Mouse (Mus musculus): ENCODE data around the gene Chchd3. TPM values are rescaled to one million over a fixed set of nuclear protein-coding genes. Genes with fewer than 3 reads are reported as not detected.
A peak's percentile ranks its signal among the peaks of the same experiment; 100 is the strongest.

Chchd3 gene
- total and polyA plus RNA-seq, 2 experiments from 2014 or later: 77.8 to 107 TPM

DNA sequence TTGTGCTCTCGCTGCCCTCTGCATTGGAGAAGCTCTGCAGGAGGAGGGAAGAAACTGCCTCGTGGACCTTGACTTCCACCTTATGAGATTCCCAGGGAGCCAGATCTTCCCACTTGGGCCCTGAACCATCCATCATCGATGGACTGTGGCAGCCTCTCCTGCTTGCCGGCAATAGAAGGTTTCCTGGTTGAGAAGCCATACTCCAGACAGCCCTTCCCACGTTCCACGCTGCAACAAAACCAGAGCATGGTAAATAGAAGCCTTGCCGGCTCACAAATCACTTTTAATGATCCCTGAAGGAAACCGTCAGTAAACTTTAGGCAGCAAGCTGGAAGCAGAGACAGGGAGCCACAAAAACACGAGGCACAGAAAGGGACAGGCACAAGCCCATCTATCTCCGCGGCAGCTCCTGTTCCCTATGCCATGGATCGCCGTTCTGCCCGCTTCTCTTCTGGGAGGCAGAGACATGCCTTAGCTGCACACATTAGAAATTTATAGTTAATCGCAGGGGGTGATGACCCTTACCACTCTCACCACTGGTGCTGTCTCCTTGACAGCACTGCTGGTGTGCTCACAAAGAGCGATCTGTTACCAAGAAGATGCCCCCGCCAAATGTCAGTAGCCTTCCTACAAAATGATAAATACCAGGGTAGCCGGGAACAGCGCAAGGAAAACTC lies 18.3 kb upstream of the Chchd3 start:
- no peak overlapping the region for H3K27ac ChIP-seq (ENCODE audit: low read depth, low read length)
- no peak overlapping the region for H3K4me2 ChIP-seq (ENCODE audit: low read depth, low read length, poor library complexity, severe bottlenecking)

DNA sequence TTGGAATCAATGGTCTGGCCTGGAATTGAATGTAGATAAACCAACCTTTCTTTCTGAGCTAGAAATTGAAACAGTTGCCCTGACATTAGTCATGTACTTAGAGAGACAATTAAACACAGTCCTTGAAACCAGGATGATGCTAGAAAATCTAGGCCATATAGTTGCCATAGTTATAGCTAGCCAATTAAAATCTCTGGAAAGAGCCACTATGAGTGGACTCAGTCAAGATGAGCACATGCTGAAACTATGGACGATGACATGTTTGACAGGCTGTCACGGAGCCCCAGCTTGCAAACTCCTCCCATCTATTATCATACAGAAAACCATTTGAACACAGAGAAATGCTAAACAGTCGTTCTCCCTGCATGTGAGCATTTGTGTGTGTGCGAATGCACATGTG lies 6.4 kb upstream of the Chchd3 start:
- Histone ChIP-seq H3K4me1 (ENCODE audit: insufficient read depth, low read length) (no peaks in the 10 kb centered on the region), H3K4me3 (ENCODE audit: low read depth, low read length) (no peak overlapping the region), H3K4me2 (ENCODE audit: low read depth, low read length, poor library complexity, severe bottlenecking) (no peak overlapping the region), H3K27me3 (ENCODE audit: insufficient read depth, low read length) (no peaks in the 10 kb centered on the region), H3K9ac (replicated peaks; ENCODE audit: low read length, poor library complexity, severe bottlenecking) (no peak overlapping the region), H3K9me3 (ENCODE audit: low read length) (no peaks in the 10 kb centered on the region), H3K36me3 (ENCODE audit: insufficient read depth, low read length) (no peaks in the 10 kb centered on the region), H3K27ac (ENCODE audit: low read depth, low read length) (no peak overlapping the region)
- ATAC-seq (ENCODE audit: low FRiP score): no peak
- DNase-seq (ENCODE audit: low spot score): peak; percentile 3
- TF ChIP-seq CTCF (IDR thresholded peaks at IDR 0.05): no peak
- 70% methylated on average over 4 of the region's 4 CpGs for WGBS

More for the DNA sequence above, 18.3 kb upstream of the Chchd3 start:
- H3K4me3 ChIP-seq (ENCODE audit: low read depth, low read length): no peak overlapping the region
- no peaks in the 10 kb centered on the region for H3K27me3 ChIP-seq (ENCODE audit: insufficient read depth, low read length)
- no peaks in the 10 kb centered on the region for H3K36me3 ChIP-seq (ENCODE audit: insufficient read depth, low read length)
- no peaks in the 10 kb centered on the region for H3K9me3 ChIP-seq (ENCODE audit: low read length)
- no peak overlapping the region for H3K9ac ChIP-seq (replicated peaks; ENCODE audit: low read length, poor library complexity, severe bottlenecking)
- TF ChIP-seq CTCF (IDR thresholded peaks at IDR 0.05): no peak
- no peak for ATAC-seq (ENCODE audit: low FRiP score)
- WGBS: 88% methylated on average over 19 of the region's 19 CpGs
- no peaks in the 10 kb centered on the region for H3K4me1 ChIP-seq (ENCODE audit: insufficient read depth, low read length)
- no peak for DNase-seq (ENCODE audit: low spot score)

- no peaks in the 10 kb centered on the region for H3K9me3 ChIP-seq (ENCODE audit: low read length)
- H3K4me1 ChIP-seq (ENCODE audit: insufficient read depth, low read length): peaks cover 5% of the 10 kb centered on the region; the same call in 1 of the 2 replicates
- ATAC-seq (ENCODE audit: low FRiP score) (no peak), DNase-seq (ENCODE audit: low spot score) (no peak)
- H3K4me3 ChIP-seq (ENCODE audit: low read depth, low read length): peak overlapping the region; percentile 93
- no peak overlapping the region for H3K27ac ChIP-seq (ENCODE audit: low read depth, low read length)
- no peak for TF ChIP-seq CTCF (IDR thresholded peaks at IDR 0.05)
- H3K9ac ChIP-seq (replicated peaks; ENCODE audit: low read length, poor library complexity, severe bottlenecking): peak overlapping the region; percentile 78
- WGBS: 42% methylated on average over 7 of the region's 7 CpGs
- peak overlapping the region; percentile 83 for H3K4me2 ChIP-seq (ENCODE audit: low read depth, low read length, poor library complexity, severe bottlenecking)
- H3K36me3 ChIP-seq (ENCODE audit: insufficient read depth, low read length): no peaks in the 10 kb centered on the region
- no peaks in the 10 kb centered on the region for H3K27me3 ChIP-seq (ENCODE audit: insufficient read depth, low read length)
Measured at GRCm38 (mm10) chr6:33059276-33059675, 784 bp downstream of the Chchd3 start.

GRCm38 (mm10) chr6:33056392-33056791 lies 3.7 kb downstream of the Chchd3 start:
- ATAC-seq (ENCODE audit: low FRiP score): no peak

DNA sequence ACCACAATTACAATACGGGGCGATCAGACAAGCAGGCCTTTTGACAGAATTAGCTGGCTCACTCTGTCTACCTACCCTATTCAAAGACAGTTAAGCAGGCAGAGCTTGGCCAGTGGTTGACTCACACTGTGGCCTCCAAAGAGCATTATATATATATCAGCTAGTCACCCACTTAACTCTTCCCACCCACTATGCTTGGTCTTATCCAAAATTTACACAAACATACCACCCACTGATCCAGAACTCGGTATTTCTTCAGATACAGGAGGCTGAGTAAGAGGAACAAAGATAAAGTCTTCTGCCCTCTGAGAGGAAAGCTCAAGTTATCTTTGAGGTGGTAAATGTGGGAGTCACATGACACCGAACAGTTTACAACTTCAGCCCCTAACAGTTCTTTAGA lies 4.4 kb downstream of the Chchd3 start:
- no peak overlapping the region for H3K9ac ChIP-seq (replicated peaks; ENCODE audit: low read length, poor library complexity, severe bottlenecking)
- no peak overlapping the region for H3K4me3 ChIP-seq (ENCODE audit: low read depth, low read length)
- no peak for DNase-seq (ENCODE audit: low spot score)
- H3K4me1 ChIP-seq (ENCODE audit: insufficient read depth, low read length): peaks cover 5% of the 10 kb centered on the region; the same call in 1 of the 2 replicates
- TF ChIP-seq CTCF (IDR thresholded peaks at IDR 0.05): no peak
- no peak for ATAC-seq (ENCODE audit: low FRiP score)
- no peak overlapping the region for H3K4me2 ChIP-seq (ENCODE audit: low read depth, low read length, poor library complexity, severe bottlenecking)
- 91% methylated on average over 4 of the region's 4 CpGs for WGBS
- H3K27me3 ChIP-seq (ENCODE audit: insufficient read depth, low read length): no peaks in the 10 kb centered on the region
- no peak overlapping the region for H3K27ac ChIP-seq (ENCODE audit: low read depth, low read length)
- H3K9me3 ChIP-seq (ENCODE audit: low read length): no peaks in the 10 kb centered on the region
- H3K36me3 ChIP-seq (ENCODE audit: insufficient read depth, low read length): no peaks in the 10 kb centered on the region

More at GRCm38 (mm10) chr6:33056392-33056791, 3.7 kb downstream of the Chchd3 start:
- Histone ChIP-seq H3K27ac (ENCODE audit: low read depth, low read length) (no peak overlapping the region), H3K4me2 (ENCODE audit: low read depth, low read length, poor library complexity, severe bottlenecking) (no peak overlapping the region), H3K9me3 (ENCODE audit: low read length) (no peaks in the 10 kb centered on the region), H3K9ac (replicated peaks; ENCODE audit: low read length, poor library complexity, severe bottlenecking) (no peak overlapping the region), H3K36me3 (ENCODE audit: insufficient read depth, low read length) (no peaks in the 10 kb centered on the region), H3K27me3 (ENCODE audit: insufficient read depth, low read length) (no peaks in the 10 kb centered on the region), H3K4me3 (ENCODE audit: low read depth, low read length) (no peak overlapping the region), H3K4me1 (ENCODE audit: insufficient read depth, low read length) (peaks cover 5% of the 10 kb centered on the region; the same call in 1 of the 2 replicates)
- WGBS: 66% methylated on average over 4 of the region's 4 CpGs
- no peak for TF ChIP-seq CTCF (IDR thresholded peaks at IDR 0.05)
- no peak for DNase-seq (ENCODE audit: low spot score)

DNA sequence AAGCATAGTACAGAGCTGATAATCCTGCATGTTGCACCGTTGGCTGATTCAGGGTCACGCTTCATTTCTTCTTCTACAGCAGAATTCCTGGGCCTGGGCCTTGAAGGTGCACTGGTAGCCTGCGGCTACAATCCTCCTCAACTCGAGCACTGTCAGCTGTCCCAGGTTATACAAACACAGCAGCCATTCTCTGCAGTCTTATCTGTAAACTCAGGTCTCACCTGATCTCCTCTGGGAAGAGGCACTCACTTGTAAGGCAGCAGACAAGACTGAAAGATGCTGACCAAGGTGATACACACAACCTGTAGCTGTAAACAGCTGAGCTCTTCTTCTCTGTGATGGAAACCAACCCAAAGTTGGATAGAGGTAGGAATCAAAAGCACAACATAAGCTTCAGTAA lies 5.1 kb downstream of the Chchd3 start:
- DNase-seq (ENCODE audit: low spot score) (no peak), ATAC-seq (ENCODE audit: low FRiP score) (no peak)
- no peak for TF ChIP-seq CTCF (IDR thresholded peaks at IDR 0.05)
- Histone ChIP-seq H3K27ac (ENCODE audit: low read depth, low read length) (no peak overlapping the region), H3K4me1 (ENCODE audit: insufficient read depth, low read length) (peaks cover 5% of the 10 kb centered on the region; the same call in 1 of the 2 replicates), H3K9me3 (ENCODE audit: low read length) (no peaks in the 10 kb centered on the region), H3K9ac (replicated peaks; ENCODE audit: low read length, poor library complexity, severe bottlenecking) (no peak overlapping the region), H3K27me3 (ENCODE audit: insufficient read depth, low read length) (no peaks in the 10 kb centered on the region), H3K36me3 (ENCODE audit: insufficient read depth, low read length) (no peaks in the 10 kb centered on the region), H3K4me3 (ENCODE audit: low read depth, low read length) (no peak overlapping the region), H3K4me2 (ENCODE audit: low read depth, low read length, poor library complexity, severe bottlenecking) (no peak overlapping the region)
- WGBS: 96% methylated on average over 4 of the region's 4 CpGs
